Mouse (Mus musculus): ENCODE measurements at regions not wholly inside any gene's neighbourhood (a gene's known extent, or its start where the extent isn't known, plus 50 kb on each side); places are given as distances from the start of the nearest gene placed in this dataset.
A peak's percentile ranks its signal among the peaks of the same experiment; 100 is the strongest.

GRCm38 (mm10) chr8:26872815-26873214 is 104.3 kb upstream of the Zfp703 start:
- DNase-seq (ENCODE audit: low read depth, low spot score) = no peak

- DNase-seq (ENCODE audit: low read depth, low spot score) = no peak
Measured at GRCm38 (mm10) chr8:26880177-26880576, 96.9 kb upstream of the Zfp703 start.

GRCm38 (mm10) chr8:26881268-26882120 is 95.6 kb upstream of the Zfp703 start:
- DNase-seq (ENCODE audit: low read depth, low spot score) = no peak

- peak; percentile 14 for DNase-seq (ENCODE audit: low read depth, low spot score)
Measured at GRCm38 (mm10) chr8:26882616-26883015, 94.5 kb upstream of the Zfp703 start.

DNA sequence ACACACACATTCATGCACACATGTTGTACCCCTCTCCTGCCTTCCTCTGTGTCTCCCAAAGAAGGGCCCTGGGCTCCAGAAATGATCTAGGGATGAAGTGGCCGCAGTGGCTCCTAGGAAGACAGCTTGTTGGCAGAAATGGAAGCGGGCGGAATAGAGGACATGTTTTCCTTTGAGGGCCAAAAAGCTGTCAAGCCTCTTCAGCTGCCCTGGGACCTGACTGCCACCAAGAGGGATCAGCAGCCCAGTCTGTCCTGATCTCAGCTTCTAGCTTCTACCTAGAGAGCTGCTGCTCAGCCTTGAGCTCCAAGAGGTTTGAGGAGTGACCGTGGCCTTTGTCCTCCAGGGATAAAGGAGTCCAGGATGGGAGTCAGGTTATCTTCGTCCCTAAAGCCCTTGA is 93.8 kb upstream of the Zfp703 start:
- DNase-seq (ENCODE audit: low read depth, low spot score) = no peak

DNA sequence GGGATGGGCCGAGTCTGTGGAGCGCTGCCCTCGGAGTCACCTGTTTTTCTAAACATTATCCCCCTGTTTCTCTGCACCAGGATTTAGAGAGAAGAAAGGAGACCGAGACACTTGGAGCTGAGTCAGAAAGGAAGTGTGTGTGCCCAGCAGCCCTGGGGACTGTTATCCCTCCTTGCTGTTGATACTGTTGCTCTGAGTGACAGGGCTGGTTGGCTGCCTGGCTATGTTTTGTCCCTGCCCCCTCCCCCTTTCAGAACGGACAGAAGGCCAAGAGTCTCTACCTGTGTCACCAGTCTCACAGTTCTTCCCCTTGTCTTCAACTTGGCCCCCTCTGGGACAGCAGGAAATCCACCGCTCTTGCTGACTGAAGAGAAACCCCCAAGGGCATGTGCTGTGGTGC is 93.4 kb upstream of the Zfp703 start:
- DNase-seq (ENCODE audit: low read depth, low spot score) = no peak

GRCm38 (mm10) chr8:26884350-26884749 is 92.8 kb upstream of the Zfp703 start:
- no peak for DNase-seq (ENCODE audit: low read depth, low spot score)

GRCm38 (mm10) chr8:26885365-26885764 is 91.8 kb upstream of the Zfp703 start:
- no peak for DNase-seq (ENCODE audit: low read depth, low spot score)

DNA sequence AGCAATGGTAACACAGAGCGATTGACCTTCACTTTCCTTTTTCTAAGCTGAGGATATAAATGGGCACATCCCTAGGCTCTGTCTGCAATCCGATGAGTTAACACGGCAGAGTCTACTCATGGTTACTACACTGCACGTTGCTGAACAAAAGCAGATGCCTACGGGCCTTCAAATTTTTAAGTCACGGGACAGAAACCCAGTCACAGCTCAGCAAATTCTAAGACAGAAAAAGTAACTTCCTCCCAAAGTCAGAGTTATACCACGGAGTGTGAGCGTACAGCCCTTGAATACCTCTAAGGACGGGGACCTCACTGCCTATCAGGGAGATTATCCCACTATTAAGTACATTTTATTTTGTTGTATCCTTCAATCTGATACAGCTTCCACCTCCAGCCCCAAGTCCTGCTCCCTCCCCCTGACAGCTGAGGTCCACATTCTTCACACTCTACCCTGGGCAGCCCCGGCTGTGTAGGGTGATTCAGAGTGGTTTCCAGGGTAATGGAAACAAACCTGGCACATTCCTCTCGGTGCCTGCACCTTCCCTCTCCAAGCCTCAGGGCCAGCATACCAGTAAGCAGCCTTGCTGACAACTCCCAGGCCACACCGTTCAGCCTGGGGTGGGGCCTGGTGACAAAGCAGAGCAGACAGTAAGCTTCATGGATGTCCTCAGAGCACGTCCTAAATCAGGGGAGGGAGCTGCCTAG is 90.2 kb upstream of the Zfp703 start:
- DNase-seq (ENCODE audit: low read depth, low spot score) = no peak

- DNase-seq (ENCODE audit: low read depth, low spot score) = no peak
Measured at GRCm38 (mm10) chr8:26887551-26887950, 89.6 kb upstream of the Zfp703 start.

GRCm38 (mm10) chr8:26888050-26888449 is 89.1 kb upstream of the Zfp703 start:
- DNase-seq (ENCODE audit: low read depth, low spot score) = no peak

GRCm38 (mm10) chr8:26891881-26892280 is 85.2 kb upstream of the Zfp703 start:
- DNase-seq (ENCODE audit: low read depth, low spot score) = peak; percentile 95

DNA sequence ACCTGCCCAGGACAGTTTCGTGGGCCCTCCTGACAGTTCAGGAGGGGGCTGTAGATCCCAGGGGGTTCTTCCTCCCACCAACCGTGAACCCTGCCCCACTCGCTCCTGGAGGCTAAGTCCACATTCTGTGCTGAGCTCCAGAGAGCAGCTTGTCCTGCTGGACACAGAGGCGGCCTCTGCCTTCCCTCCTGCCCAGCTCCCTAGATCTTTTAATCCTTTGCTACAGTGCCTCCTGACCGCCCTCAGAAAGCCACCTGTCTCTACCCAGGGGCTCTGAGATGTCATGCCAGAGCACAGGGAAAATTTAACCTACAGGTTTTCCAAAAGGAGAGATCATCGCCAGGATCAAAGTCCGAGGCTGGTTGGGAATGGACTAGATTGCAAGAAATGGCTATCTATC is 84.7 kb upstream of the Zfp703 start:
- DNase-seq (ENCODE audit: low read depth, low spot score) = no peak

DNA sequence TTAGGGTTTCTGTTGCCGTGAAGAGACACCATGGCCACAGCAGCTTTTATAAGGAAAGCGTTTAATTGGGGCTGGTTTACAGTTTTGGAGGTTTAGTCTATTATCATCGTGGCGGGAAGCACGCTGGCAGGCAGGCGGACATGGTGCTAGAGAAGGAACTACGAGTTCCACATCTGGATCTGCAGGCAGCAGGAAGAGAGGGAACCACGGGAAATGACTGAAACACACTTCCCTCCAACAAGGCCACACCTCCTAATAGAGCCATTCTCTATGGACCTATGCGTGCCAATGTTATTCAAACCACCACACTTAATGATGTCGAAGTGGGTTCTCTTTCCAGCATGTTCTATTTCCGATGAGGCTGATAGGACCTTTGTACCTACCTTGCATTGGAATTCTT is 81.3 kb upstream of the Zfp703 start:
- DNase-seq (ENCODE audit: low read depth, low spot score) = no peak

DNA sequence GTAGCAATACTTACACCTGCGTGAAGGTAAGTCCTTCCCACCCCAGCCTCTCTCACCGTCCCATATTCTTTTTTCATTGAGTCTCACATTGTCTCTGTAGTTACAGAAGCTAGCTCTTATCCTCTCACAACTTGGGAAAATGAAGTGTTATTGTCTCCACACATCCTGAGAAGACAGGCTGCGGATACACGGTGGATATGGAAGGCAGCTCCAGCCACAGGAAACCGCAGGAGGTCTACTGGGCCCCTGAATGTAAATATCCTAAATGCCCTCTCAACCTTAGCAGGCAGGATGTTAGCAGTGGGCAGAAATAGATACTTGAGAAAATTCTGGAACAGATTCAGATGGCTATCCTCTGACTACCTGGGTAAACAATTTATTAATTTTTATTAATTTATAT is 73.8 kb upstream of the Zfp703 start:
- DNase-seq (ENCODE audit: low read depth, low spot score) = no peak

- peak; percentile 23 for DNase-seq (ENCODE audit: low read depth, low spot score)
Measured at GRCm38 (mm10) chr8:26906257-26906656, 70.9 kb upstream of the Zfp703 start.

- DNase-seq (ENCODE audit: low read depth, low spot score) = no peak
Measured at GRCm38 (mm10) chr8:26907347-26908170, 69.6 kb upstream of the Zfp703 start.

- DNase-seq (ENCODE audit: low read depth, low spot score) = no peak
Measured at GRCm38 (mm10) chr8:26910186-26910585, 66.9 kb upstream of the Zfp703 start.

DNA sequence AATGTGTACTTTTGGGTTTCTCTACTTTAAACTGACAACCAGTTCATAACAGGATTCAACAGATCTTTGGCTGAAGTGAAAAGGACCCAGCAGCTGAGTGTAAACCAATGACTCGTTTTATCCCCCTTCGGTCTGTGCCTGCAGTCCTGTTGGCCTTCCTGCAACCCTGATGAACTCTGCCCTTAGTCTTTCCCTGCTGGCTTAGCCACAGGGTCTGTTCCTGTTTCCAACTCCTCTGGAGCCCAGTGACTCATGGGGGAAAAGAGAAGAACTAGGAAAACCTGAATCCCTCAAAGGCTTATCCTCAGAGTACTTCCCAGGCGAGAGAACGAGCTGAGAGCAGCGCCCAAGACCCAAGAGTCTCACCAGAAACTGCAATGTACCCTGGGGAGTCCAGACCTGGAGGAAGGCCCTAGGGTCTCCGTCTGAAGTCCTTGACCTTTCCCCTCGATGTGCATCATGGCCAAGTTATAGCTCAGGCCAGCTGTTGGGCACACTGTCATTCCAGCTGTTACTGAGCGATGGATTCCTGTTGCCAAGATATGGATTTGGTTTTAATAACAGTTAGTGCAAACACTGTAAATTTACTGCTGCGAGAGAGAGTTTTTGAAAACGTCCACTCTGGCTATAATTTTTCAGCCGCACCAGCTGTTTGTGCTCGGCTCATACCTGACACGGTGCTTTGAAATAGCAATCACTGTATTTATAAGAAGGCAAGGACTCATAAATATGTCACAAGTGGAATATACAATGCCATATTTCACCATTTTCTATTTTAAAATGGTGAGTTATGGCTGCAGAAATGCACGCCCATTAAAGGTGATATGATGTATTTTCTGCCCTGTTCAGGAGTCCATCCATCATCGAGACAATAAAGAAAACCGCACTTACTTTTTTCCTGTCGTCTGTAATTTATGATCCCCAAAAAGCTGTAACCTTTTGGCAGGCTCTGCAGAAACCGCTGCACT is 63.3 kb upstream of the Zfp703 start:
- DNase-seq (ENCODE audit: low read depth, low spot score) = peak; percentile 43

GRCm38 (mm10) chr8:26915731-26916130 is 61.4 kb upstream of the Zfp703 start:
- no peak for DNase-seq (ENCODE audit: low read depth, low spot score)

Data from skeletal muscle tissue, adult 2 months (tissue).